Comparison of ENCODE assay signal across 21 mouse cellular contexts in the genomic region with DNA sequence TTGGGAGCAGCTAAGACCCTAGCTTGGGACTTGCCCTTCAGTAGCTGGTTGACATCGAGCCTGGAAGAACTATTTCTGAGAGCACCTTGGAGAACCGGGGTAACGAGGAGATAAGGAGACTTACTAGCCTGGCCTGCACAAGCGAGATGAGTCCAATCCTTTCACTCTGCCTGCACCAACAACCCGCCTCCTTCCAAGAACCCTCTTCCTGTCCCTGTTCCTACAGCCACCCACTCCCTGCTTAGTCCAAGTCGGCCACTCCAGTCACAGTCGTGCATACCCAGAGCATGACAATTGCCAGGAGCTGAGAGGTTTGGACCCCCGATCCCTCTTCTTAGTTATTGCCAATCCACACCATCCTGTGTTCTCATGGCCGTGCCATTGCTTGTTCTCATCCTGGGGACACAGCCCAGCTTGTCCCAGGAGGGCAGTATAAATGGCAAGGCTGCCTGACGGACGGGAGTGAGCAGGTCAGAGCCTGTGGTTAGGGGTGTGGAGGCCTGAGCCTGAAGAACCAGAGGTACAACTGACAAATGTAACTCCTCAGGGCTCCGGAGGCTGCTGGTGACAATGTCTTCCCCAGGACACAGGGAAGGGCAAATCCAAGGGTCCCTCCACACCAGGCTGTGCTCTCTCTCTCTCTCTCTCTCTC. TPM values are rescaled to one million over a fixed set of nuclear protein-coding genes. Genes with fewer than 3 reads are reported as not detected.
DNase-seq lines count a peak whose midpoint lies in the region; ATAC-seq and TF ChIP-seq lines count a peak whose summit lies in the region.
"Had no signal": no experiment of that assay in that cellular context is flagged by ENCODE, and none has a peak within 500 bp of the region (broad histone marks: within the 10 kb centered on the region; RNA-seq: fewer than 3 reads in every experiment).

No protein-coding gene starts in this region.

- H3K36me3 ChIP-seq in kidney, embryonic 16.5 days (ENCODE audit: insufficient read depth, low read length), result peaks cover 56% of the 10 kb centered on the region
- H3K36me3 ChIP-seq in stomach, postnatal 0 days (ENCODE audit: control insufficient read depth, insufficient read depth, low read length), result peaks cover 8% of the 10 kb centered on the region; the same call in 1 of the 2 replicates
- H3K36me3 ChIP-seq: liver, embryonic 15.5 days had no signal

- H3K27me3 ChIP-seq in kidney, embryonic 16.5 days (ENCODE audit: insufficient read depth, low read length), result no peaks in the 10 kb centered on the region
- H3K27me3 ChIP-seq in stomach, postnatal 0 days (ENCODE audit: control insufficient read depth, insufficient read depth, low read length), result no peaks in the 10 kb centered on the region
- H3K27me3 ChIP-seq: embryonic facial prominence, embryonic 13.5 days; heart, embryonic 12.5 days; kidney, embryonic 15.5 days; Patski had no signal

- 82% methylated on average over 12 of the region's 12 CpGs for WGBS in kidney, embryonic 16.5 days
- WGBS in stomach, postnatal 0 days, result 74% methylated on average over 12 of the region's 12 CpGs

- TF ChIP-seq CTCF in stomach, postnatal 0 days (IDR thresholded peaks at IDR 0.05; ENCODE audit: low read depth), result no peak

- H3K4me1 ChIP-seq in kidney, embryonic 16.5 days (ENCODE audit: insufficient read depth, low read length), result peaks cover 6% of the 10 kb centered on the region; the same call in 1 of the 2 replicates
- H3K4me1 ChIP-seq in stomach, postnatal 0 days (replicated peaks; ENCODE audit: control insufficient read depth, insufficient read depth), result no peaks in the 10 kb centered on the region
- H3K4me1 ChIP-seq: liver, embryonic 15.5 days had no signal

- no peak overlapping the region for H3K27ac ChIP-seq in kidney, embryonic 16.5 days (ENCODE audit: low read length)
- H3K27ac ChIP-seq in stomach, postnatal 0 days (replicated peaks), result peak overlapping the region; percentile 71
- H3K27ac ChIP-seq: heart, adult 2 months; hindbrain, embryonic 14.5 days; kidney, embryonic 15.5 days; layer of hippocampus, adult 2 months; liver, embryonic 15.5 days had no signal

- 0 out of 2 replicates have a peak, but pooled peaks have one; percentile 20 for ATAC-seq in kidney, embryonic 16.5 days (ENCODE audit: low FRiP score, low TSS enrichment)
- no peak for ATAC-seq in stomach, postnatal 0 days (ENCODE audit: low FRiP score, low TSS enrichment)
- ATAC-seq: inflammation-experienced regulatory T-cells, adult 6 months; Patski had no signal

- H3K9me3 ChIP-seq in kidney, embryonic 16.5 days (ENCODE audit: low read length), result 0 out of 2 replicates have a peak, but pooled peaks cover 5% of the 10 kb centered on the region
- no peaks in the 10 kb centered on the region for H3K9me3 ChIP-seq in stomach, postnatal 0 days (ENCODE audit: control insufficient read depth, low read length)
- H3K9me3 ChIP-seq: embryonic facial prominence, embryonic 13.5 days; heart, embryonic 12.5 days; kidney, embryonic 15.5 days; liver, embryonic 15.5 days had no signal

- no peak overlapping the region for H3K9ac ChIP-seq in kidney, embryonic 16.5 days (replicated peaks; ENCODE audit: low read length)
- no peak overlapping the region for H3K9ac ChIP-seq in stomach, postnatal 0 days (ENCODE audit: low read length)
- H3K9ac ChIP-seq: embryonic facial prominence, embryonic 13.5 days; heart, embryonic 12.5 days; hindbrain, embryonic 14.5 days; kidney, embryonic 15.5 days; liver, embryonic 15.5 days; lung, embryonic 14.5 days had no signal

- peak; percentile 50 for DNase-seq in adrenal gland, postnatal 14 days
- DNase-seq in adrenal gland, adult 2 months, result no peak
- no peak for DNase-seq in kidney, adult 18-20 months
- DNase-seq in urinary bladder, postnatal 14 days (ENCODE audit: low spot score), result peak; percentile 35
- no peak for DNase-seq in urinary bladder, postnatal 25 days (ENCODE audit: low spot score)
- no peak for DNase-seq in stomach, postnatal 0 days (ENCODE audit: low spot score)
- no peak for DNase-seq in left cerebral cortex, postnatal 10 days (ENCODE audit: extremely low spot score in 1 of 2, low spot score in 2 of 2)

- no peak overlapping the region for H3K4me3 ChIP-seq in kidney, embryonic 16.5 days (ENCODE audit: low read length)
- H3K4me3 ChIP-seq in stomach, postnatal 0 days (ENCODE audit: low read depth, low read length), result no peak overlapping the region
- H3K4me3 ChIP-seq: embryonic facial prominence, embryonic 13.5 days; erythroblast, embryonic 14.5 days; heart, adult 2 months; heart, embryonic 12.5 days; kidney, embryonic 15.5 days; layer of hippocampus, adult 2 months; liver, embryonic 15.5 days had no signal

- TF ChIP-seq EP300 in stomach, postnatal 0 days (optimal IDR thresholded peaks at IDR 0.05), result no peak

- no peak overlapping the region for H3K4me2 ChIP-seq in kidney, embryonic 16.5 days (replicated peaks; ENCODE audit: low read depth, low read length)
- no peak overlapping the region for H3K4me2 ChIP-seq in stomach, postnatal 0 days (replicated peaks; ENCODE audit: low read depth)
- H3K4me2 ChIP-seq: embryonic facial prominence, embryonic 13.5 days; heart, embryonic 12.5 days; hindbrain, embryonic 14.5 days; kidney, embryonic 15.5 days; liver, embryonic 15.5 days; lung, embryonic 14.5 days had no signal

- intact Hi-C loops in left cerebral cortex, postnatal 10 days (cut with DNase I), result no loop called here

RNA-seq across cellular contexts. Expression of a gene that starts 10.3 kb away (rescaled TPM):
- 14.5 and 20.5 TPM in 2 replicates for total RNA-seq in adrenal gland, postnatal 14 days (2021)
- 10 to 100 TPM in 1 of 2 experiments, 1 to 10 TPM in 1; 5.3 to 14.4 TPM for total RNA-seq in adrenal gland, adult 2 months (2021)
- 8.7 and 11.6 TPM in 2 replicates for polyA plus RNA-seq in adrenal gland, adult 2 months (2012; rRNA removed)
- polyA plus RNA-seq in kidney, embryonic 16.5 days (2015; fragmentation: Nextera tagmentation; extraction: Ambion mirVana), result 41.6 and 41.9 TPM in 2 replicates
- polyA plus RNA-seq in stomach, postnatal 0 days (2015; fragmentation: Nextera tagmentation; extraction: Ambion mirVana), result 17.5 and 17.9 TPM in 2 replicates
- total RNA-seq in left cerebral cortex, postnatal 10 days (2021), result 10 to 100 TPM; 17.2 to 24.4 TPM
- total RNA-seq: MEL; neutrophil, adult 5-6 weeks had no signal
- polyA plus RNA-seq: erythroblast, embryonic 14.5 days; inflammation-experienced regulatory T-cells, adult 6 months had no signal

Comparison
In these comparisons a context has a peak if more than half of its experiments do, and no peak if none do; other contexts are left out.
1. DNase-seq: peak in adrenal gland, postnatal 14 days (single experiment) and urinary bladder, postnatal 14 days (single experiment); none in adrenal gland, adult 2 months (single experiment), kidney, adult 18-20 months (single experiment), urinary bladder, postnatal 25 days (single experiment), stomach, postnatal 0 days (single experiment) and left cerebral cortex, postnatal 10 days (0 of 2).